Mouse (Mus musculus): Measurements from ENCODE around the gene Agbl4.

GRCm38 (mm10) chr4:111544684-111545083 is 1147.2 kb downstream of the Agbl4 start:
- TF ChIP-seq SRF (IDR thresholded peaks at IDR 0.05; ENCODE audit: control insufficient read depth, insufficient read length, low read depth) (no peak), MAX (IDR thresholded peaks at IDR 0.05; ENCODE audit: low read depth) (no peak), POLR2A (IDR thresholded peaks at IDR 0.05; ENCODE audit: insufficient read length, low read depth) (no peak)
